Mouse (Mus musculus): ENCODE results near the gene Eml1.
"Not testable (repeated sequence)": the region's sequence is repeated elsewhere in the genome, so short reads cannot be mapped to it uniquely, and the experiment has no call there.

The Eml1 gene

GRCm38 (mm10) chr12:108478714-108479113 is 108.0 kb downstream of the Eml1 start:
- no peak for DNase-seq (ENCODE audit: low spot score)

GRCm38 (mm10) chr12:108480704-108481365 is 110.1 kb downstream of the Eml1 start:
- no peak for DNase-seq (ENCODE audit: low spot score)

DNA sequence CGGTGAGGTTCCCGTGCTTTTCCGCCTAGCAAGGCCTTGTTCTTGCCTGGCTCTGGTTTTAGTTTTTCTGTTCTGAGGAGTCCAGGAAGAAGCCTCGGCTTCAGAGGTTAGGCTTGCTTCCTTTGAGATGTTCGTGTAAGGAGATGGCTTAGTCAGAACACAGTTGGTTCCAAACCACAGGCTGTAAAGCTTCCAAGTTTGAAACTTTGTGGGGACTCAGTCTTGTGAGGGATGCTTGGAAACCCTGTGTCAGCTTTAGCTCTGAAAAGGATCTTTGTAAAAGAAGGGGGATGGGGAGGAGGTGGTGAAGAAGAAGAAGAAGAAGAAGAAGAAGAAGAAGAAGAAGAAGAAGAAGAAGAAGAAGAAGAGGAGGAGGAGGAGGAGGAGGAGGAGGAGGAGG is 118.3 kb downstream of the Eml1 start:
- no peak for DNase-seq (ENCODE audit: low spot score)

GRCm38 (mm10) chr12:108489741-108490140 is 119.0 kb downstream of the Eml1 start:
- no peak for DNase-seq (ENCODE audit: low spot score)

DNA sequence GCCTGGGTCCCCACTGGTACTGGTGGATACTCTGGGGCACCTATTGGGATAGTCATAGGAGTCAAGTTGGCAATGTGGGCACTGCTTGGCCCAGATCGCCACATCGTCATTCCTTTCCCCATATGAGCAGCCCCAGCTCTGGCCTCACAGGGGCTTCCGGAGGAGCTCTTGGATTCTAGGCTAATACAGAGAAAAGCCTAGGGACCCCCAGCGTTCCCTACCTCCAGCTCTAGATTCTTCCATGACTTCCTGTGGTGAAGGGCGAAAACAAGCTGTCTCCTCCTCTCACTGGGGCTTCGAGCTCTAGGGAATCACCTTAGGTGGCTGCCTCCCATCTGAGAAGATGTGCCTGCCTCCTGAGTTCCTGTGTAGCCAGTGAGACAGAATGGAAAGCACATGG is 119.6 kb downstream of the Eml1 start:
- no peak for DNase-seq (ENCODE audit: low spot score)

DNA sequence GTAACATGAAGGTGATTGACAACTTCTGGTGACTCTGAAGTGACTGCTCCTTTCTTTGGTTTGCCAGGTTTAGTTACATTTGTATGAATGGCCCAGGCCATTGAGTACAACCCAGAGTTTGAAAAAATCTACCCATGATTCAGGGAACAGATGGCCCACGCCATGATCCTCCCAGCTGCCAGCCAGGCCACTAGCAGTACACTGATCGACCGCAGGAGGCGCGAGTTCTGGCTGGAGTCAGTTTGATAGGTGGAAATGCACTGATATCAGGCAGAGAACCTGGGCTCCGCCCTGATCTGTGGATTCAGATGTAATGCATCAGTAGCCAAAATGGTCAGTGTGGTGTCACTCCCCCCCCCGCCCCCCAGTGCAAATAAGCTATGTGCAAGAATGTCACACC is 120.2 kb downstream of the Eml1 start:
- no peak for DNase-seq (ENCODE audit: low spot score)

DNA sequence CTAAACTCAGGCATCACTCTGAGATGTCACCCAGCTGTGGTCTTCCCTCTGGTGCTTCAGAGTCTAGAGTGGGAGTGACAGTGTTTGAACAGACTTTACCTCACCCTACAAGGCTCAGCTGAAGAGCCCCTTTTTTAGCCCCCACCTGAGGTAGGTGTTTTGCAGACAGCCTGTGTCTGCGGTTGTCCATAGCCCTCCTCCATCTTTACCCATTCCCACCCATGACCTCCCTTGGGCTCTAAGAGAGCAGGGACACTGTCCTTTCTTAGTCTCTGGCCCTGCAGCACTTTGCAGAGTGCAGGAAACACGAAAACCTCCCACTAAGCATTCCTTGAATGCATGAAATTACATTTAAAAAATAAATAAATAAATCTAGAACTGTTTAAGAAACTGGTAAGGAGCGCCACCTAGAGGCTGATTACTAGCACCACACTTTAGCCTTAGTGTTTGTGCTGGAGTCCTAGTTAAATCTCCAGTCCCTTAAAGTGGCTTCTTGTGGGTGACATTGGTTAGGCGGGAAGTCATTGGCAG is 123.3 kb downstream of the Eml1 start:
- peak; percentile 70 for DNase-seq (ENCODE audit: low spot score)

DNA sequence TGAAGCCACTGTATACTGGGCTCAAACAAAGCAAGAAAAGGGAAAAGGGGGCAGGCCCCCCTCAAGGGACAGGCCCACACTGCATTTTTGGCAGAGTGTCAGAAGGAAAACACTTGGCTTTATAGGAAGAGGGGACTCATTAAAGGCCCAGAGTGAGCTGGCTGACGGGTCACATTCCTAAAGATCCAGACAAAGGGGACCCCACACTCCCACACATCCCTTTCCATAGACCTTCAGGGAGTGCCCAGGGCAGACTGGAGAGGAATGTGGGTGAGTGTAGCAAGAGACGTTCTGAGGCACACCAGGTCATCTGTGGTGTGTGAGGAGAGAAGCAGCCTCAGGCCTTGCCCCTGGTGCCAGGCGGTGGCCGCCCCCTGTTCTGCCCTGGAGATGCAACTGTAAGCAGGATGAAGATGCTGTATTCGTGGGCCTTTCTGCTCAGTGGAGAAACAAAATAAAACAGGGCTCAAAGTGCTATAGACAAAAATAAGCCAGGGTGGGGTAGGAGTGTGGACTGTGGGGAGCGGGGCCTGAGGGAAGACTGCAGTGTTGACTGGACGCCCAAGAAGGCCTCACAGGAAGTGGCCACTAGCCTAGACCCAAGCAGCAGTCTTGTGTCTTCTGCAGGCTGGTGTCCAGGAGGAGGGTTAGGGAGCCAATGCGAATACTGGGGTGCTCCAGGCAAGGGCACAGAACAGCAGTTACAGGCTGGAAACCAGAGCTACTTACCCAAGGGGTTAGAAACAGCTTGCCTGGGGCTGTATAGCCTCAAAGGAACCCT is 124.9 kb downstream of the Eml1 start:
- no peak for DNase-seq (ENCODE audit: low spot score)

- no peak for DNase-seq (ENCODE audit: low spot score)
These were observed 132.3 kb downstream of the Eml1 start for GRCm38 (mm10) chr12:108503064-108503463.

GRCm38 (mm10) chr12:108503582-108503981 is 132.8 kb downstream of the Eml1 start:
- DNase-seq (ENCODE audit: low spot score), result no peak

DNA sequence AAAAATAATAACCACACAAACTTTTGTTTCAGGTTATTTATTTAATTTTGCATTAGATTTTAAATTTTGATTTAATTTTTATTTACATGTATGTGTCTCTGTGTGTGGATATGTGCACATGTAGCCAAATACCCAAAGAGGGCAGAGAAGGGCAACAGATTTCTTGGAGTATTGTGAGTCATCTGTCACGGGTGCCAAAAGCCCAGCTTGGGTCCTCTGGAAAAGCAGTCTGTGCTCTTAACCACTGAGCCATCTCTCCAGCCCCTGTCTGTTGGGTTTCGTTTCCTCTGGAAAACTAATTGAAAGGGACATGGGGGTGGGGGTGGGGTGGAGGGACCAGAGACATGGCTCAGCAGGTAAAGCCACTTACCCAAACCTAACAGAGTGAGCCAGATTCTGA is 135.1 kb downstream of the Eml1 start:
- DNase-seq (ENCODE audit: low spot score), result no peak

- DNase-seq (ENCODE audit: low spot score), result not testable (repeated sequence)
These were observed 136.3 kb downstream of the Eml1 start for GRCm38 (mm10) chr12:108507046-108507445.

- DNase-seq (ENCODE audit: low spot score), result no peak
These were observed 139.8 kb downstream of the Eml1 start for GRCm38 (mm10) chr12:108510571-108510970.

GRCm38 (mm10) chr12:108511009-108511408 is 140.3 kb downstream of the Eml1 start:
- DNase-seq (ENCODE audit: low spot score), result peak; percentile 53

DNA sequence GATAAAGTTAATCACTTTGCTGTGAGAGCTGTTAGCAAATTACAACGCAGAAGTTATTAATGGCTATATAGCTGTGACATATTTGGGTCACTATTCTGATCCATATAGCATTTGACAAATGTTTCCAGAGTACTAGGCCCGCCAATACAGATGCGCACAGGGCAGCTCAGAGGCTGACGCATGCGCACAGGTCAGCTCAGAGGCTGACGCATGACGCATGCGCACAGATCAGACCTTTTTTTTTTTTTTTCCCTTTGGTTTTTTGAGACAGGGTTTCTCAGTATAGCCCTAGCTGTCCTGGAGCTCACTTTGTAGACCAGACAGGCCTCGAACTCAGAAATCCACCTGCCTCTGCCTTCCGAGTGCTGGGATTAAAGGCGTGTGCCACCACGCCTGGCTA is 144.7 kb downstream of the Eml1 start:
- no peak for DNase-seq (ENCODE audit: low spot score)

GRCm38 (mm10) chr12:108519374-108519773 is 148.6 kb downstream of the Eml1 start:
- DNase-seq (ENCODE audit: low spot score), result no peak

DNA sequence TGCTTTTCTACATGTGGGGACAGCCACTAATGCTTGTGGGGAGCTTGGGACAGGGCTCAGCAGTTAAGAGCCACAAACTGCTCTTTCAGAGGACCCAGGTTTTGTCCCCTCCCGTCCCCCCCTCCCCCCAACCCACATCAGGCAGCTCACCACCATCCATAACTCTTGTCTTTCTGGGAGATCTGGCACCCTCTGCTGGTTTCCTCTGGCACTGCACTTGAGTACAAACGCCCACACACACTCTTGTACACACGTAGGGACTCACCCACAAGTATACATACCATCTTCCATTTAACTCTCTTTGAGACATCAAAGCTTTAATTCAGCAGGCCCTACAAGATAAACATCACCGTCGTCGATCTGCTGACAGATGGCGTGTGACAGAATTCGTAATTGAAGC is 158.5 kb downstream of the Eml1 start:
- peak; percentile 62 for DNase-seq (ENCODE audit: low spot score)

GRCm38 (mm10) chr12:108534484-108534883 is 163.7 kb downstream of the Eml1 start:
- no peak for DNase-seq (ENCODE audit: low spot score)

- no peak for DNase-seq (ENCODE audit: low spot score)
These were observed 165.7 kb downstream of the Eml1 start for GRCm38 (mm10) chr12:108536461-108536860.

- peak; percentile 58 for DNase-seq (ENCODE audit: low spot score)
These were observed 170.3 kb downstream of the Eml1 start for GRCm38 (mm10) chr12:108541088-108541487.

GRCm38 (mm10) chr12:108546508-108547153 is 175.9 kb downstream of the Eml1 start:
- DNase-seq (ENCODE audit: low spot score), result no peak

DNA sequence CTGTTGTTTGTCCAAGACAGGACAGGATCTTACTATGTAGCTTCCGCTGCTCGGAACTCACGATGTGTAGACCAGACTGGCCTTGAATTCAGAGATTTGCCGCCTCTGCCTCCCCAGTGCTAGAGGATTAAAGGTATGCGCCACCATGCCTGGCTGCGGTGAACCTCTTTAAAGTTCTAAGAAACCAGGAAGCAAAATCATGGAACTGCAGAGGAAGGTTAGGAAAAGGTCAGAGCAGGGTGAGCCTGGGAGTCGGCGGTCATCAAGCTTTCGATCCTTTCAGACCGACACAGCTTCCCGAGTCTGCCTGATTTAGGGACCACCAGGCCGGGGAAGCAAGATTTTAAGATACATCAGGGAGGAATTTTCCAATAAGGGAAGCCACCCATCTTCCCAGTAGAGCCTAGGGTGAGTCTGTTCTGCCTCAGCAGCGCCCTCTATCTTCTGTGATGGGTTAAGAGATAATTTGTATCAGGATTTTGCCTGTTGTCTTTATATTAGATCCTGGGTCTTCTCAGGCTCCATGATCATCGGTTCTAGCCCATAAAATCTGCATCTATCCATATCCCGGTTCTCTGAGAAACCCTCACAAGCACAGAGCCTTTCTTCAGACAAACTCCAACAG is 176.6 kb downstream of the Eml1 start:
- no peak for DNase-seq (ENCODE audit: low spot score)
